Mouse (Mus musculus) right cerebral cortex, postnatal 10 days (tissue): ENCODE measurements around the gene Tmem107.

ENCODE experiments used
- DNase-seq, 2 experiments: peaks; one replicate each; pipeline ENCODE4 v3.0.0; 2021; ENCODE audit warnings: low spot score in 2 of 2

Gene Tmem107

GRCm38 (mm10) chr11:69059357-69059974, 11.1 kb upstream of the Tmem107 start, which contains the start of gene Borcs6:
Gene Borcs6, plus strand, starts transcription at chr11:69059717.
- peak; percentile 98 to 99 for DNase-seq

- DNase-seq: peak in 1 of 2 experiments; percentile 68
Observed at GRCm38 (mm10) chr11:69059975-69060411, 10.6 kb upstream of the Tmem107 start.

GRCm38 (mm10) chr11:69060448-69061254, 10.0 kb upstream of the Tmem107 start:
- peak in 1 of 2 experiments; percentile 59 for DNase-seq

GRCm38 (mm10) chr11:69061255-69061912, 9.2 kb upstream of the Tmem107 start:
- peak in 1 of 2 experiments; percentile 48 for DNase-seq

GRCm38 (mm10) chr11:69062194-69062760, 8.3 kb upstream of the Tmem107 start:
- peak; percentile 82 to 90 for DNase-seq

- peak; percentile 94 for DNase-seq
Observed at GRCm38 (mm10) chr11:69062761-69063224, 7.8 kb upstream of the Tmem107 start.

GRCm38 (mm10) chr11:69063413-69064201, 7.0 kb upstream of the Tmem107 start:
- DNase-seq: peak; percentile 59 to 85

GRCm38 (mm10) chr11:69064259-69065133, 6.1 kb upstream of the Tmem107 start:
- no peak for DNase-seq

- DNase-seq: no peak
Observed at GRCm38 (mm10) chr11:69065394-69065925, 5.1 kb upstream of the Tmem107 start.

GRCm38 (mm10) chr11:69066163-69066861, 4.3 kb upstream of the Tmem107 start:
- DNase-seq: peak; percentile 69 to 81

- peak; percentile 89 to 93 for DNase-seq
Observed at GRCm38 (mm10) chr11:69066956-69067355, 3.6 kb upstream of the Tmem107 start.

GRCm38 (mm10) chr11:69067601-69068000, 3.0 kb upstream of the Tmem107 start:
- no peak for DNase-seq

- no peak for DNase-seq
Observed at GRCm38 (mm10) chr11:69070093-69070492, 513 bp upstream of the Tmem107 start.

GRCm38 (mm10) chr11:69071262-69071661, 656 bp downstream of the Tmem107 start:
- DNase-seq: no peak

GRCm38 (mm10) chr11:69072234-69072633, 1.6 kb downstream of the Tmem107 start:
- no peak for DNase-seq

- DNase-seq: no peak
Observed at GRCm38 (mm10) chr11:69072666-69073064, 2.1 kb downstream of the Tmem107 start.

GRCm38 (mm10) chr11:69073065-69073888, 2.7 kb downstream of the Tmem107 start:
- peak; percentile 93 to 94 for DNase-seq
